Mouse (Mus musculus) lung, adult 2 months (tissue): Measurements from ENCODE around the gene Slit3.

ENCODE experiments used
- CTCF ChIP-seq: fragments of 200-500 bp; IDR thresholded peaks from 2 replicates; pipeline ENCODE4 v1.5.1; 2011; ENCODE audit warnings: mild to moderate bottlenecking, low read length, control low read depth; ENCODE audit not compliant: insufficient read depth
- POLR2A ChIP-seq: fragments of 200-500 bp; IDR thresholded peaks from 2 replicates; pipeline ENCODE4 v1.6.1; 2011; ENCODE audit warnings: low read depth, mild to moderate bottlenecking, control low read depth, low read length, borderline replicate concordance; ENCODE audit errors: extremely low read depth

- no peak for TF ChIP-seq CTCF
- TF ChIP-seq POLR2A, result no peak
These were observed 141.4 kb downstream of the Slit3 start for GRCm38 (mm10) chr11:35262289-35262941.
